Comparison of ENCODE assay signal across 13 mouse cellular contexts in genomic region chr5:77089901-77090300, GRCm38 (mm10). TPM values are rescaled to one million over a fixed set of nuclear protein-coding genes. Genes with fewer than 3 reads are reported as not detected.
DNase-seq lines count a peak whose midpoint lies in the region; ATAC-seq and TF ChIP-seq lines count a peak whose summit lies in the region.
"Had no signal": no experiment of that assay in that cellular context is flagged by ENCODE, and none has a peak within 500 bp of the region (broad histone marks: within the 10 kb centered on the region; RNA-seq: fewer than 3 reads in every experiment).

No protein-coding gene starts in this region.

- no peak for ATAC-seq in heart, embryonic 15.5 days (replicated peaks; ENCODE audit: insufficient number of reproducible peaks, insufficient read depth, low FRiP score, low read depth)
- no peak for ATAC-seq in midbrain, postnatal 0 days (ENCODE audit: low FRiP score)
- no peak; the same call in 1 of the 2 replicates for ATAC-seq in hindbrain, embryonic 14.5 days (ENCODE audit: low FRiP score)

- no peaks in the 10 kb centered on the region for H3K9me3 ChIP-seq in heart, embryonic 15.5 days (replicated peaks)
- no peaks in the 10 kb centered on the region for H3K9me3 ChIP-seq in midbrain, postnatal 0 days (ENCODE audit: low read length)
- no peaks in the 10 kb centered on the region for H3K9me3 ChIP-seq in midbrain, embryonic 10.5 days (replicated peaks)
- H3K9me3 ChIP-seq in hindbrain, embryonic 14.5 days (ENCODE audit: control insufficient read depth, low read length) = no peaks in the 10 kb centered on the region
- H3K9me3 ChIP-seq: limb, embryonic 15.5 days; megakaryocyte, embryonic 14.5 days had no signal

- H3K27me3 ChIP-seq in heart, embryonic 15.5 days = no peaks in the 10 kb centered on the region
- H3K27me3 ChIP-seq in midbrain, postnatal 0 days (ENCODE audit: insufficient read depth, low read length) = 0 out of 2 replicates have a peak, but pooled peaks cover 2% of the 10 kb centered on the region
- peaks cover 55% of the 10 kb centered on the region for H3K27me3 ChIP-seq in midbrain, embryonic 10.5 days (ENCODE audit: low read depth, poor library complexity, severe bottlenecking)
- no peaks in the 10 kb centered on the region for H3K27me3 ChIP-seq in hindbrain, embryonic 14.5 days (ENCODE audit: control insufficient read depth, insufficient read depth, low read length)
- H3K27me3 ChIP-seq: CH12.LX had no signal

- TF ChIP-seq CTCF in midbrain, postnatal 0 days (IDR thresholded peaks at IDR 0.05) = no peak
- TF ChIP-seq CTCF in lung, adult 2 months (IDR thresholded peaks at IDR 0.05; ENCODE audit: insufficient read depth, low read length) = no peak

- no peak overlapping the region for H3K4me3 ChIP-seq in heart, embryonic 15.5 days
- no peak overlapping the region for H3K4me3 ChIP-seq in midbrain, postnatal 0 days (ENCODE audit: low read depth, low read length)
- no peak overlapping the region for H3K4me3 ChIP-seq in midbrain, embryonic 10.5 days
- no peak overlapping the region for H3K4me3 ChIP-seq in hindbrain, embryonic 14.5 days (replicated peaks; ENCODE audit: low read length)
- H3K4me3 ChIP-seq in lung, adult 2 months (replicated peaks; ENCODE audit: extremely low read depth, low read depth, low read length) = no peak overlapping the region
- H3K4me3 ChIP-seq: erythroblast, embryonic 14.5 days; limb, embryonic 15.5 days; megakaryocyte, embryonic 14.5 days had no signal

- no peak overlapping the region for H3K9ac ChIP-seq in heart, embryonic 15.5 days
- no peak overlapping the region for H3K9ac ChIP-seq in midbrain, postnatal 0 days (replicated peaks; ENCODE audit: low read length, poor library complexity, severe bottlenecking)
- H3K9ac ChIP-seq in hindbrain, embryonic 14.5 days = no peak overlapping the region
- H3K9ac ChIP-seq: limb, embryonic 15.5 days had no signal

- no peak for DNase-seq in heart, adult 9 months (ENCODE audit: low spot score in 2 of 2)
- DNase-seq in midbrain, postnatal 0 days (ENCODE audit: low spot score) = peak; percentile 44
- no peak for DNase-seq in midbrain, embryonic 10.5 days (ENCODE audit: low spot score)
- DNase-seq in hindbrain, embryonic 14.5 days (ENCODE audit: low spot score) = no peak
- DNase-seq in thymus, postnatal 0 days (ENCODE audit: low spot score) = no peak
- no peak for DNase-seq in urinary bladder, adult 18-20 months (ENCODE audit: low spot score in 2 of 2)
- no peak for DNase-seq in lung, adult 2 months
- DNase-seq: adrenal gland, adult 8-10 months had no signal

- WGBS in heart, embryonic 15.5 days = 78% methylated on average over 8 of the region's 8 CpGs
- WGBS in midbrain, postnatal 0 days = 37% methylated on average over 8 of the region's 8 CpGs
- WGBS in midbrain, embryonic 10.5 days = 42% methylated on average over 8 of the region's 8 CpGs
- 38% methylated on average over 8 of the region's 8 CpGs for WGBS in hindbrain, embryonic 14.5 days
- 82% methylated on average over 8 of the region's 8 CpGs for WGBS in lung, adult 2 months

- peaks cover 52% of the 10 kb centered on the region for H3K4me1 ChIP-seq in heart, embryonic 15.5 days (replicated peaks)
- no peaks in the 10 kb centered on the region for H3K4me1 ChIP-seq in midbrain, postnatal 0 days (ENCODE audit: insufficient read depth, low read length)
- peaks cover 12% of the 10 kb centered on the region for H3K4me1 ChIP-seq in midbrain, embryonic 10.5 days
- H3K4me1 ChIP-seq in hindbrain, embryonic 14.5 days (replicated peaks; ENCODE audit: control insufficient read depth, insufficient read depth, low read length) = peaks cover 4% of the 10 kb centered on the region
- peaks cover 8% of the 10 kb centered on the region for H3K4me1 ChIP-seq in lung, adult 2 months (ENCODE audit: control insufficient read depth, insufficient read depth, low read length)

- H3K27ac ChIP-seq in heart, embryonic 15.5 days = peak overlapping the region; percentile 69; the same call in 1 of the 2 replicates
- no peak overlapping the region for H3K27ac ChIP-seq in midbrain, postnatal 0 days (ENCODE audit: low read depth, low read length)
- no peak overlapping the region for H3K27ac ChIP-seq in midbrain, embryonic 10.5 days (replicated peaks)
- peak overlapping the region; percentile 41; the same call in 1 of the 2 replicates for H3K27ac ChIP-seq in hindbrain, embryonic 14.5 days
- H3K27ac ChIP-seq: limb, embryonic 15.5 days had no signal

- H3K36me3 ChIP-seq in heart, embryonic 15.5 days = peaks cover 23% of the 10 kb centered on the region
- H3K36me3 ChIP-seq in midbrain, postnatal 0 days (ENCODE audit: insufficient read depth, low read length) = no peaks in the 10 kb centered on the region
- no peaks in the 10 kb centered on the region for H3K36me3 ChIP-seq in midbrain, embryonic 10.5 days
- no peaks in the 10 kb centered on the region for H3K36me3 ChIP-seq in hindbrain, embryonic 14.5 days (replicated peaks; ENCODE audit: control insufficient read depth, insufficient read depth)
- H3K36me3 ChIP-seq: limb, embryonic 15.5 days had no signal

- no peak overlapping the region for H3K4me2 ChIP-seq in heart, embryonic 15.5 days
- H3K4me2 ChIP-seq in midbrain, postnatal 0 days (ENCODE audit: low read depth, low read length, poor library complexity, severe bottlenecking) = no peak overlapping the region
- no peak overlapping the region for H3K4me2 ChIP-seq in hindbrain, embryonic 14.5 days (replicated peaks)
- H3K4me2 ChIP-seq: limb, embryonic 15.5 days had no signal

- no peak for TF ChIP-seq POLR2A in lung, adult 2 months (IDR thresholded peaks at IDR 0.05; ENCODE audit: borderline replicate concordance, extremely low read depth, low read depth, low read length)

RNA-seq across cellular contexts. Expression of gene Hopx, which starts 25.0 kb away (rescaled TPM):
- polyA plus RNA-seq in heart, embryonic 15.5 days (2015; fragmentation: Nextera tagmentation; extraction: Ambion mirVana) = 16.0 and 23.6 TPM in 2 replicates
- total RNA-seq in midbrain, postnatal 0 days (2014; rRNA removed) = 9.1 and 20.8 TPM in 2 replicates
- 1.4 and 1.8 TPM in 2 replicates for polyA plus RNA-seq in midbrain, postnatal 0 days (2015; fragmentation: Nextera tagmentation; extraction: Ambion mirVana)
- 0.14 TPM in 1 of 2 replicates, not detected in the other for polyA plus RNA-seq in midbrain, embryonic 10.5 days (2016; fragmentation: Nextera tagmentation; extraction: Ambion mirVana)
- polyA plus RNA-seq in hindbrain, embryonic 14.5 days (2014; fragmentation: Nextera tagmentation; extraction: Ambion mirVana) = 8.4 and 11.3 TPM in 2 replicates
- polyA plus RNA-seq in thymus, postnatal 0 days (2015; fragmentation: Nextera tagmentation; extraction: Ambion mirVana) = 0.59 and 0.77 TPM in 2 replicates
- 592 and 698 TPM in 2 replicates for polyA plus RNA-seq in lung, adult 2 months (2012; rRNA removed)

Comparison
In these comparisons a context has a peak if more than half of its experiments do, and no peak if none do; other contexts are left out.
1. H3K27ac ChIP-seq: peak in heart, embryonic 15.5 days (single experiment) and hindbrain, embryonic 14.5 days (single experiment); none in midbrain, postnatal 0 days (single experiment) and midbrain, embryonic 10.5 days (single experiment).
2. RNA of gene Hopx, which starts 25.0 kb away (polyA plus RNA-seq): 592 to 698 TPM in lung, adult 2 months; 16.0 to 23.6 TPM in heart, embryonic 15.5 days, 8.4 to 11.3 TPM in hindbrain, embryonic 14.5 days, 1.4 to 1.8 TPM in midbrain, postnatal 0 days, 0.59 to 0.77 TPM in thymus, postnatal 0 days and 0.14 TPM in midbrain, embryonic 10.5 days; every median in the first group is over 10 times any median in the second.